Mouse (Mus musculus) liver, embryonic 13.5 days (tissue): ENCODE results near the gene Taok3. TPM values are rescaled to one million over a fixed set of nuclear protein-coding genes. Genes with fewer than 3 reads are reported as not detected.

Experiments
- ATAC-seq: fragments of 200-750 bp; cut with Nextera tagmentation; 2 replicates; pipeline ENCODE4 v1.8.0; 2017; ENCODE audit warnings: low read depth, mild to moderate bottlenecking, moderate number of reproducible peaks, moderate library complexity
- DNase-seq: peaks from one replicate; pipeline ENCODE4 v3.0.0; 2022
- H3K27ac ChIP-seq: fragments of 300-500 bp; sonication (generic); 2 replicates; pipeline ENCODE4 v1.5.1; 2015; ENCODE audit warnings: moderate library complexity, mild to moderate bottlenecking, inconsistent platforms
- H3K27me3 ChIP-seq: fragments of 300-500 bp; sonication (generic); 2 replicates; pipeline ENCODE4 v1.6.1; 2015; ENCODE audit warnings: mild to moderate bottlenecking, inconsistent platforms
- H3K36me3 ChIP-seq: fragments of 300-500 bp; sonication (generic); 2 replicates; pipeline ENCODE4 v1.6.1; 2015; ENCODE audit warnings: mild to moderate bottlenecking, inconsistent platforms
- H3K4me1 ChIP-seq: fragments of 300-500 bp; sonication (generic); replicated peaks from 2 replicates; pipeline ENCODE4 v1.6.1; 2015; ENCODE audit warnings: inconsistent platforms
- H3K4me2 ChIP-seq: fragments of 300-500 bp; sonication (generic); 2 replicates; pipeline ENCODE4 v1.6.1; 2015; ENCODE audit warnings: inconsistent platforms, mild to moderate bottlenecking, moderate library complexity
- H3K4me3 ChIP-seq: fragments of 300-500 bp; sonication (generic); replicated peaks from 2 replicates; pipeline ENCODE4 v1.5.1; 2015; ENCODE audit warnings: mild to moderate bottlenecking, inconsistent platforms
- H3K9ac ChIP-seq: fragments of 300-500 bp; sonication (generic); 2 replicates; pipeline ENCODE4 v1.6.1; 2015; ENCODE audit warnings: mild to moderate bottlenecking, inconsistent platforms
- H3K9me3 ChIP-seq: fragments of 300-500 bp; sonication (generic); replicated peaks from 2 replicates; pipeline ENCODE4 v1.6.1; 2016; ENCODE audit warnings: inconsistent platforms
- WGBS: fragments of 180-500 bp; shearing (Covaris S2); methylation state at CpG from one replicate; pipeline ENCODE4 v1.1.7; 2015; ENCODE audit not compliant: insufficient replicate concordance; 5-methylcytosine and 5-hydroxymethylcytosine counted together
- polyA plus RNA-seq: library from polyadenylated mRNA; unstranded; fragments of >200 nt; fragmentation: Nextera tagmentation; extraction: Ambion mirVana; gene quantifications from 2 replicates; pipeline ENCODE4 v1.2.1, GENCODE M21; 2015

Taok3 gene
- polyA plus RNA-seq, 1 experiment from 2014 or later, result 49.3 TPM

- H3K9ac ChIP-seq, result no peak overlapping the region
- no peaks in the 10 kb centered on the region for H3K4me1 ChIP-seq
- H3K9me3 ChIP-seq, result 0 out of 2 replicates have a peak, but pooled peaks cover 2% of the 10 kb centered on the region
- H3K27me3 ChIP-seq, result no peaks in the 10 kb centered on the region
- ATAC-seq (no peak), DNase-seq (no peak)
- H3K36me3 ChIP-seq, result peaks cover 81% of the 10 kb centered on the region
- no peak overlapping the region for H3K4me2 ChIP-seq
- 79% methylated on average over 14 of the region's 14 CpGs for WGBS
- no peak overlapping the region for H3K4me3 ChIP-seq
- no peak overlapping the region for H3K27ac ChIP-seq
Measured at GRCm38 (mm10) chr5:117267913-117268312, 148.0 kb downstream of the Taok3 start.

DNA sequence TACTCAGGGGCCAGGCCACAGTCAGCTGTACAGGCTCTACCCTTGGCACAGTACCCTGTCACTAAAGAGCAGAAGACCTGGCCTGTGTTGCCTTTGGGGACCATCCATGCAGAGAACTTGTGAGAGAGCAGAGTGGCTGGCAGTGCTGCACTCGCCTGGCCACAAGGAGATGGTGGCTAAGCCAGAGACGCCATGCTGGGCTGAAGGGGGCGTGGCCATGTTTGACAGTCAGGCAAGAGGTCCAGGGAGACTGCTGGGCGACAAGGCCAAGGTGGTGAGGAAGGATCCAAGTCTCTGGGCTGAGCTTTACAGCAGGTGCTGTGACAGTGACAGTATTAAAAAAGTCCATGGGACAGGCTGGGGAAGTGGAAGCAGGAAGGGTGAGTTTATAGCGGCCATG lies 148.8 kb downstream of the Taok3 start:
- H3K27ac ChIP-seq, result no peak overlapping the region
- H3K4me1 ChIP-seq, result no peaks in the 10 kb centered on the region
- DNase-seq, result no peak
- H3K27me3 ChIP-seq, result no peaks in the 10 kb centered on the region
- H3K36me3 ChIP-seq, result peaks cover 76% of the 10 kb centered on the region
- WGBS, result 63% methylated on average over 5 of the region's 5 CpGs
- no peak for ATAC-seq
- no peak overlapping the region for H3K4me3 ChIP-seq
- H3K4me2 ChIP-seq, result no peak overlapping the region
- no peak overlapping the region for H3K9ac ChIP-seq
- H3K9me3 ChIP-seq, result 0 out of 2 replicates have a peak, but pooled peaks cover under 1% of the 10 kb centered on the region

- Histone ChIP-seq H3K4me1 (no peaks in the 10 kb centered on the region), H3K9me3 (no peaks in the 10 kb centered on the region), H3K4me3 (no peak overlapping the region), H3K9ac (no peak overlapping the region), H3K27ac (no peak overlapping the region), H3K36me3 (peaks cover 73% of the 10 kb centered on the region), H3K27me3 (no peaks in the 10 kb centered on the region), H3K4me2 (no peak overlapping the region)
- no peak for DNase-seq
- no peak for ATAC-seq
- WGBS, result 92% methylated on average over 12 of the region's 12 CpGs
Measured at GRCm38 (mm10) chr5:117269395-117269794, 149.5 kb downstream of the Taok3 start.

DNA sequence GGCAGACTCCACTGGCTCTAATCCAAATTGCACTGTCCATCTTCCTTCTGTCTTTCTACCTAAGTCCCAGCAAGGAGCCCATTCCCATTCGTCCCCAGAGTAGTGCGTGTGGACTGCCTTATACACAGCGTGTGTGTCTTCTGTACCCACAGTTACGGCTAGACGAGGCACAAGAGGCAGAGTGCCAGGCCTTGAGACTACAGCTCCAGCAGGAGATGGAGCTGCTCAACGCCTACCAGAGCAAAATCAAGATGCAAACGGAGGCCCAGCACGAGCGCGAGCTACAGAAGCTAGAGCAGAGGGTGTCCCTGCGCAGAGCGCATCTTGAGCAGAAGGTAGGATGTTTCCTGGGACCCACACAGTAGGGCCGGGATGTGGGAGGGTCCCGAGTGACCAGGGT lies 152.0 kb downstream of the Taok3 start:
- peaks cover 54% of the 10 kb centered on the region for H3K36me3 ChIP-seq
- no peaks in the 10 kb centered on the region for H3K9me3 ChIP-seq
- H3K27ac ChIP-seq, result no peak overlapping the region
- WGBS, result 87% methylated on average over 14 of the region's 14 CpGs
- H3K27me3 ChIP-seq, result no peaks in the 10 kb centered on the region
- ATAC-seq (no peak), DNase-seq (no peak)
- no peak overlapping the region for H3K4me2 ChIP-seq
- no peaks in the 10 kb centered on the region for H3K4me1 ChIP-seq
- H3K9ac ChIP-seq, result no peak overlapping the region
- H3K4me3 ChIP-seq, result no peak overlapping the region

GRCm38 (mm10) chr5:117274817-117275216 lies 154.9 kb downstream of the Taok3 start:
- ATAC-seq, result no peak
- Histone ChIP-seq H3K9me3 (no peaks in the 10 kb centered on the region), H3K4me3 (no peak overlapping the region), H3K27ac (no peak overlapping the region), H3K4me2 (no peak overlapping the region), H3K36me3 (peaks cover 36% of the 10 kb centered on the region), H3K4me1 (peaks cover 5% of the 10 kb centered on the region), H3K9ac (no peak overlapping the region), H3K27me3 (no peaks in the 10 kb centered on the region)
- 67% methylated on average over 5 of the region's 5 CpGs for WGBS
- DNase-seq, result no peak

DNA sequence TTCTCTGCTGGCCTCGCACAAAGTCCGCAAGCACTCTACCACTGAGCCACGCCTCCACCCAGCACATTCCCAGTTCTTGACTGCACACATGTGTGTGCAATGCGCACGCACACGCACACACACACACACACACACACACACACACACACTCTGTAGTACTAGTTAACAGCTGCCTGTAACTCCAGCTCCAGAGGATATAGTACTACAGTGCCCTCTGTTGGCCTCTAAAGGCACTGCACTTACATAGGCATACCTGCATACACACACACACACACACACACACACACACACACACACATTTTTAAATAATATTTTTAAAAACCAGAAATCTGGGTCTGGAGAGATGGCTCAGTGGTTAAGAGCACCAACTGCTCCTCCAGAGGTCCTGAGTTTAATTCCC lies 157.9 kb downstream of the Taok3 start:
- no peak for ATAC-seq
- H3K9me3 ChIP-seq, result no peaks in the 10 kb centered on the region
- H3K4me2 ChIP-seq, result no peak overlapping the region
- H3K9ac ChIP-seq, result no peak overlapping the region
- no peak overlapping the region for H3K4me3 ChIP-seq
- DNase-seq, result no peak
- WGBS, result 91% methylated on average over 6 of the region's 6 CpGs
- peaks cover 32% of the 10 kb centered on the region for H3K36me3 ChIP-seq
- no peak overlapping the region for H3K27ac ChIP-seq
- H3K27me3 ChIP-seq, result no peaks in the 10 kb centered on the region
- H3K4me1 ChIP-seq, result peaks cover 17% of the 10 kb centered on the region

- H3K9me3 ChIP-seq, result no peaks in the 10 kb centered on the region
- DNase-seq (no peak), ATAC-seq (peak; percentile 50; the same call in 1 of the 2 replicates)
- WGBS, result 77% methylated on average over 15 of the region's 15 CpGs
- no peaks in the 10 kb centered on the region for H3K27me3 ChIP-seq
- H3K9ac ChIP-seq, result no peak overlapping the region
- no peak overlapping the region; the same call in 1 of the 2 replicates for H3K27ac ChIP-seq
- H3K4me1 ChIP-seq, result peaks cover 17% of the 10 kb centered on the region
- H3K4me3 ChIP-seq, result no peak overlapping the region
- H3K4me2 ChIP-seq, result no peak overlapping the region
- H3K36me3 ChIP-seq, result peaks cover 36% of the 10 kb centered on the region
Measured at GRCm38 (mm10) chr5:117278809-117279668, 159.1 kb downstream of the Taok3 start.

GRCm38 (mm10) chr5:117279669-117280050 lies 159.7 kb downstream of the Taok3 start:
- H3K9ac ChIP-seq, result no peak overlapping the region
- no peak overlapping the region for H3K4me2 ChIP-seq
- H3K36me3 ChIP-seq, result peaks cover 41% of the 10 kb centered on the region
- DNase-seq (no peak), ATAC-seq (no peak)
- WGBS, result 60% methylated on average over 4 of the region's 4 CpGs
- no peaks in the 10 kb centered on the region for H3K9me3 ChIP-seq
- no peak overlapping the region; the same call in 1 of the 2 replicates for H3K27ac ChIP-seq
- peaks cover 24% of the 10 kb centered on the region for H3K4me1 ChIP-seq
- no peaks in the 10 kb centered on the region for H3K27me3 ChIP-seq
- H3K4me3 ChIP-seq, result no peak overlapping the region

DNA sequence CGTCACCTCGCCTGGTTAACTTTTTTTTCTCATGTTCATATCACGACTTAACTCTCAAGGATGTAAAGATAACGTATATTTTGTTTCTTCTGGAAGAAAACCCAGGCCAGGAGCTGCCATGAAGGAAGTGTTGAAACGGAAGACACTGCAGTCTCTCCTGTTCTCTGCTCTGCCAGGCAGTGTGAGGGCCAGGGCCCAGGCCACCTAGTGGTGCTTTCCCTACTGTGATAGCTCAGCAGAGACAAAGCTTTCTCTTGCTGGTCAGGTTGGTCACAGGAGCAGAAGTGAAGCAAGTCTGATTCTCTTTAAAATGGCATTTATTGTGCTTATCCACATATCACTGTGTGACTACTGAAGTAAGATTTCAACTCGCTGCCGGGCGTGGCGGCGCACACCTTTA lies 161.6 kb downstream of the Taok3 start:
- Histone ChIP-seq H3K4me2 (no peak overlapping the region), H3K4me3 (no peak overlapping the region), H3K27ac (no peak overlapping the region), H3K9me3 (no peaks in the 10 kb centered on the region), H3K9ac (no peak overlapping the region), H3K36me3 (peaks cover 50% of the 10 kb centered on the region), H3K27me3 (no peaks in the 10 kb centered on the region), H3K4me1 (peaks cover 41% of the 10 kb centered on the region)
- no peak for ATAC-seq
- 81% methylated on average over 10 of the region's 10 CpGs for WGBS
- DNase-seq, result no peak

GRCm38 (mm10) chr5:117282360-117282759 lies 162.4 kb downstream of the Taok3 start:
- H3K9ac ChIP-seq, result no peak overlapping the region
- no peaks in the 10 kb centered on the region for H3K27me3 ChIP-seq
- no peak overlapping the region for H3K4me2 ChIP-seq
- DNase-seq (no peak), ATAC-seq (no peak)
- H3K9me3 ChIP-seq, result no peaks in the 10 kb centered on the region
- no peak overlapping the region for H3K4me3 ChIP-seq
- 74% methylated on average over 8 of the region's 8 CpGs for WGBS
- H3K36me3 ChIP-seq, result peaks cover 50% of the 10 kb centered on the region
- H3K4me1 ChIP-seq, result peaks cover 47% of the 10 kb centered on the region
- H3K27ac ChIP-seq, result no peak overlapping the region

DNA sequence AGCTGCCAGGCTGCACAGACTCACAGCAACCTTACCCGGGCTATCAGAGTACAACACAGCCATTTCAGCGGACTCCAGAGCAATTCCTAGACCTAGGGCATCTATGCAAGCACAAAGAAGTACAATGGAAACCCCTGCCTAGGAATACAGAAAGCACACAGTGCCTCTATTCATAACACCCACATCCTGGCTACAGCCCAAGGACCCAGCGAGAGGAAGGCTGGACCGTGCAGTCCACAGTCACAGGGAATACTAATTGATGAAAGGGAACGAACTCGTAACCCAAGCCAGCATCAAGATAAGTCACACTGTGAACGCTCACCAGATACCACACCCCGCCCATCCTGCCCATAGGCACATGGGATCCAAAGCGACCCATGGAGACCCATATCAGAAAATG lies 164.1 kb downstream of the Taok3 start:
- Histone ChIP-seq H3K27me3 (no peaks in the 10 kb centered on the region), H3K4me3 (no peak overlapping the region), H3K4me1 (peaks cover 58% of the 10 kb centered on the region), H3K36me3 (peaks cover 50% of the 10 kb centered on the region), H3K4me2 (no peak overlapping the region), H3K9me3 (no peaks in the 10 kb centered on the region), H3K9ac (no peak overlapping the region), H3K27ac (no peak overlapping the region)
- 56% methylated on average over 9 of the region's 9 CpGs for WGBS
- DNase-seq (no peak), ATAC-seq (no peak)

DNA sequence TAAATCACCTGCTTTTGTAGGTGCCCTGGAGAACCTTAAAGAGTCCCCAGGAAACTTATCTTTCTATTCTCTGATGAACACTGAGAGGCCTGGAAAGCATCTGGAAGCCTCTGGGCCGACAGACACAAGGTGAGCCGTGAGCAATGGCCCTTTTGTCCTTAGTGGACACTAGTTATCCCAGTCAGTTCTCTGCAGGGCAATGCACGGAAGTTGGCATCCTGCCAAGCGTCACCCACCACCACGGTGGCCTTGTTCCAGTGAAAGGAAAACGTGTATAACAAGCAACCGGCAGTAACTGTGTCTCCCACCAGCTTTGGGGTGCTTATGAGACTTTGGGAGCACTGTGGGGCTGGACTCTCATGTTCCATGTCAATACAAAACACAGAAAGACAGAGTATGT lies 164.8 kb downstream of the Taok3 start:
- Histone ChIP-seq H3K4me2 (no peak overlapping the region), H3K4me3 (no peak overlapping the region), H3K36me3 (peaks cover 50% of the 10 kb centered on the region), H3K27me3 (no peaks in the 10 kb centered on the region), H3K27ac (no peak overlapping the region), H3K9ac (no peak overlapping the region), H3K9me3 (no peaks in the 10 kb centered on the region), H3K4me1 (peaks cover 54% of the 10 kb centered on the region)
- WGBS, result 80% methylated on average over 7 of the region's 7 CpGs
- DNase-seq (no peak), ATAC-seq (no peak)
